In the genomic region with DNA sequence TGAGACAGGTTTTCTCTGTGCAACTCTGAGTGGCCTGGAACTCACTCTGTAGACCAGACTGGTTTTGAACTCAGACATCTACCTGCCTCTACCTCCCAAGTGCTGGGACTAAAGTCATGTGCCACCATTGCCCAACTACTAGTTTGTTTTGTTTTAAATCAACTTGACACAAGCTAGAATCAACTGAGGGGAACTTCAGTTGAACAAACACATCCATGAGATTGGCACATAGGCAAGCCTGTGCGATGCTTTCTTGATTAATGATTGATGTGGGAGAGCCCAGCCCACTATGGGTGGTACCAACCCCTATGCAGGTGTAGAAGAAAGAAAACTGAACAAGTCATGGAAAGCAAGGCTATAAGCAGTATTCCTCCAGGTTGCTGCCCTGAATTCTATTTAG, we compare ENCODE assay signal across 37 mouse cellular contexts. TPM values are rescaled to one million over a fixed set of nuclear protein-coding genes. Genes with fewer than 3 reads are reported as not detected.
"Had no signal": no experiment of that assay in that cellular context is flagged by ENCODE, and none has a peak within 500 bp of the region (broad histone marks: within the 10 kb centered on the region; RNA-seq: fewer than 3 reads in every experiment).

No protein-coding gene starts in this region.

- H3K27ac ChIP-seq: left cerebral cortex, adult 2 months; limb, embryonic 10.5 days; limb, embryonic 12.5 days; limb, embryonic 13.5 days; limb, embryonic 15.5 days; liver, embryonic 13.5 days; liver, embryonic 14.5 days; liver, embryonic 15.5 days; lung, embryonic 15.5 days; macrophage; midbrain, embryonic 10.5 days; midbrain, embryonic 12.5 days; midbrain, embryonic 13.5 days; midbrain, embryonic 15.5 days; neural tube, embryonic 12.5 days had no signal

- H3K27me3 ChIP-seq: limb, embryonic 12.5 days; limb, embryonic 13.5 days; limb, embryonic 15.5 days; liver, embryonic 13.5 days; liver, embryonic 15.5 days; lung, embryonic 15.5 days; midbrain, embryonic 12.5 days; midbrain, embryonic 13.5 days; midbrain, embryonic 15.5 days; neural tube, embryonic 12.5 days had no signal

- DNase-seq: left cerebral cortex, postnatal 4 days; liver, embryonic 13.5 days; lung, adult 18-20 months; lung, adult 2 months; lung, embryonic 14.5 days; lung, postnatal 10 days; lung, postnatal 14 days; lung, postnatal 36 days; lung, postnatal 4 days; midbrain, embryonic 14.5 days had no signal

- H3K9me3 ChIP-seq: limb, embryonic 10.5 days; limb, embryonic 12.5 days; limb, embryonic 13.5 days; limb, embryonic 15.5 days; liver, embryonic 13.5 days; liver, embryonic 15.5 days; lung, embryonic 15.5 days; megakaryocyte, embryonic 14.5 days; midbrain, embryonic 10.5 days; midbrain, embryonic 12.5 days; midbrain, embryonic 13.5 days; midbrain, embryonic 15.5 days; neural tube, embryonic 12.5 days had no signal

- H3K9ac ChIP-seq: limb, embryonic 12.5 days; limb, embryonic 13.5 days; limb, embryonic 15.5 days; liver, embryonic 13.5 days; liver, embryonic 14.5 days; liver, embryonic 15.5 days; lung, embryonic 14.5 days; lung, embryonic 15.5 days; midbrain, embryonic 12.5 days; midbrain, embryonic 13.5 days; midbrain, embryonic 15.5 days; neural tube, embryonic 12.5 days had no signal

- H3K36me3 ChIP-seq: limb, embryonic 10.5 days; limb, embryonic 12.5 days; limb, embryonic 13.5 days; limb, embryonic 15.5 days; liver, embryonic 13.5 days; liver, embryonic 15.5 days; lung, embryonic 15.5 days; midbrain, embryonic 10.5 days; midbrain, embryonic 12.5 days; midbrain, embryonic 13.5 days; midbrain, embryonic 15.5 days; neural tube, embryonic 12.5 days had no signal

- H3K4me3 ChIP-seq: left cerebral cortex, adult 2 months; limb, embryonic 10.5 days; limb, embryonic 12.5 days; limb, embryonic 13.5 days; limb, embryonic 15.5 days; liver, embryonic 13.5 days; liver, embryonic 15.5 days; lung, embryonic 15.5 days; megakaryocyte, embryonic 14.5 days; midbrain, embryonic 10.5 days; midbrain, embryonic 12.5 days; midbrain, embryonic 13.5 days; midbrain, embryonic 15.5 days; myocyte; neural tube, embryonic 12.5 days had no signal

- H3K4me2 ChIP-seq: limb, embryonic 12.5 days; limb, embryonic 13.5 days; limb, embryonic 15.5 days; liver, embryonic 11.5 days; liver, embryonic 13.5 days; liver, embryonic 15.5 days; lung, embryonic 14.5 days; lung, embryonic 15.5 days; midbrain, embryonic 11.5 days; midbrain, embryonic 12.5 days; midbrain, embryonic 13.5 days; midbrain, embryonic 15.5 days; neural tube, embryonic 12.5 days had no signal

- ATAC-seq: lung, postnatal 0 days; midbrain, embryonic 13.5 days; midbrain, embryonic 15.5 days; midbrain, embryonic 16.5 days had no signal

RNA-seq across cellular contexts. Expression of gene Gfi1b, which starts 13.4 kb away (rescaled TPM):
- total RNA-seq: left cerebral cortex, adult 18-20 months; left cerebral cortex, adult 2 months; left cerebral cortex, adult 8-10 months; left cerebral cortex, postnatal 10 days; left cerebral cortex, postnatal 14 days; left cerebral cortex, postnatal 25 days; left cerebral cortex, postnatal 36 days; left cerebral cortex, postnatal 4 days; midbrain, postnatal 0 days had no signal
- polyA plus RNA-seq: midbrain, embryonic 15.5 days; midbrain, embryonic 16.5 days; midbrain, postnatal 0 days; myocyte had no signal
